Mouse (Mus musculus) kidney, adult 18-20 months (tissue): ENCODE measurements around the gene Lmntd2.

ENCODE experiments used
- DNase-seq: peaks from one replicate; pipeline ENCODE4 v3.0.0; 2021

Lmntd2 gene

GRCm38 (mm10) chr7:141215880-141216733, 2.2 kb upstream of the Lmntd2 start:
- DNase-seq = peak; percentile 91

GRCm38 (mm10) chr7:141215101-141215879, 1.4 kb upstream of the Lmntd2 start, which contains the start of gene Rassf7:
TSS of gene Rassf7 (plus strand) at chr7:141215860.
- peak; percentile 98 for DNase-seq

- no peak for DNase-seq
These were observed 430 bp upstream of the Lmntd2 start for GRCm38 (mm10) chr7:141214310-141214709.

- no peak for DNase-seq
These were observed 747 bp downstream of the Lmntd2 start for GRCm38 (mm10) chr7:141213133-141213532.

GRCm38 (mm10) chr7:141210606-141211131, 3.2 kb downstream of the Lmntd2 start:
- no peak for DNase-seq

- DNase-seq = no peak
These were observed 3.7 kb downstream of the Lmntd2 start for GRCm38 (mm10) chr7:141210137-141210536.

- DNase-seq = no peak
These were observed 4.4 kb downstream of the Lmntd2 start for GRCm38 (mm10) chr7:141209526-141209925.

- no peak for DNase-seq
These were observed 7.5 kb downstream of the Lmntd2 start for GRCm38 (mm10) chr7:141206182-141206937.

GRCm38 (mm10) chr7:141205504-141205903, 8.4 kb downstream of the Lmntd2 start:
- DNase-seq = no peak

GRCm38 (mm10) chr7:141204546-141204945, 9.3 kb downstream of the Lmntd2 start:
- DNase-seq = no peak

GRCm38 (mm10) chr7:141198121-141198520, 15.8 kb downstream of the Lmntd2 start:
- no peak for DNase-seq

- DNase-seq = no peak
These were observed 17.1 kb downstream of the Lmntd2 start for GRCm38 (mm10) chr7:141196619-141197282.

GRCm38 (mm10) chr7:141195754-141196153, 18.1 kb downstream of the Lmntd2 start:
- DNase-seq = no peak

- peak; percentile 92 for DNase-seq
These were observed 19.1 kb downstream of the Lmntd2 start for GRCm38 (mm10) chr7:141194830-141195229.

GRCm38 (mm10) chr7:141194409-141194808, 19.5 kb downstream of the Lmntd2 start:
- no peak for DNase-seq

GRCm38 (mm10) chr7:141193948-141194347, 19.9 kb downstream of the Lmntd2 start, which contains the start of the genes Hras and Lrrc56:
TSS of gene Hras (minus strand) at chr7:141194005.
TSS of gene Lrrc56 (plus strand) at chr7:141194157.
- DNase-seq = peak; percentile 98

- DNase-seq = peak; percentile 71
These were observed 20.5 kb downstream of the Lmntd2 start for GRCm38 (mm10) chr7:141193348-141193856.

GRCm38 (mm10) chr7:141192776-141193347, 21.0 kb downstream of the Lmntd2 start:
- DNase-seq = no peak

GRCm38 (mm10) chr7:141191796-141192685, 21.8 kb downstream of the Lmntd2 start:
- DNase-seq = no peak

GRCm38 (mm10) chr7:141191036-141191435, 22.8 kb downstream of the Lmntd2 start:
- DNase-seq = peak; percentile 57
